Mouse (Mus musculus) forebrain, postnatal 0 days (tissue): ENCODE data around the gene Trim62. TPM values are rescaled to one million over a fixed set of nuclear protein-coding genes. Genes with fewer than 3 reads are reported as not detected.

Source experiments
- ATAC-seq: fragments of 200-750 bp; cut with Nextera tagmentation; 2 replicates; pipeline ENCODE4 v1.8.0; 2017; ENCODE audit warnings: mild to moderate bottlenecking, moderate library complexity
- DNase-seq: peaks from one replicate; pipeline ENCODE4 v3.0.0-alpha.2; 2015
- H3K27ac ChIP-seq: fragments of 300-500 bp; sonication (generic); 2 replicates; pipeline ENCODE4 v1.5.1; 2014; ENCODE audit warnings: low read depth, mild to moderate bottlenecking, antibody characterized with exemption, low read length, moderate library complexity, mixed read lengths
- H3K27me3 ChIP-seq: fragments of 300-500 bp; sonication (generic); 2 replicates; pipeline ENCODE4 v1.6.1; 2014; ENCODE audit warnings: mild to moderate bottlenecking, low read length, mixed read lengths; ENCODE audit not compliant: insufficient read depth
- H3K36me3 ChIP-seq: fragments of 300-500 bp; sonication (generic); 2 replicates; pipeline ENCODE4 v1.6.1; 2014; ENCODE audit warnings: mild to moderate bottlenecking, moderate library complexity; ENCODE audit not compliant: insufficient read depth
- H3K4me1 ChIP-seq: fragments of 300-500 bp; sonication (generic); 2 replicates; pipeline ENCODE4 v1.6.1; 2014; ENCODE audit warnings: antibody characterized with exemption; ENCODE audit not compliant: insufficient read depth
- H3K4me2 ChIP-seq: fragments of 300-500 bp; sonication (generic); 2 replicates; pipeline ENCODE4 v1.6.1; 2014; ENCODE audit warnings: low read depth, mild to moderate bottlenecking, moderate library complexity
- H3K4me3 ChIP-seq: fragments of 300-500 bp; sonication (generic); 2 replicates; pipeline ENCODE4 v1.5.1; 2014; ENCODE audit warnings: low read depth, low read length, mixed read lengths
- H3K9ac ChIP-seq: fragments of 300-500 bp; sonication (generic); 2 replicates; pipeline ENCODE4 v1.6.1; 2014; ENCODE audit warnings: mild to moderate bottlenecking
- H3K9me3 ChIP-seq: fragments of 300-500 bp; sonication (generic); 2 replicates; pipeline ENCODE4 v1.6.1; 2016; ENCODE audit warnings: low read length
- CTCF ChIP-seq: sonication (generic); IDR thresholded peaks from 2 replicates; pipeline ENCODE4 v1.5.1; 2016; ENCODE audit warnings: antibody characterized with exemption, control low read depth, low read depth
- WGBS: fragments of 180-500 bp; shearing (Covaris S2); extraction: QIAGEN DNeasy Blood & Tissue Kit; methylation state at CpG from one replicate; pipeline ENCODE4 v1.1.7; 2014; 5-methylcytosine and 5-hydroxymethylcytosine counted together
- polyA plus RNA-seq: library from polyadenylated mRNA; unstranded; fragments of >200 nt; fragmentation: Nextera tagmentation; extraction: Ambion mirVana; gene quantifications from 2 replicates; pipeline ENCODE4 v1.2.1, GENCODE M21; 2015
- total RNA-seq: library from RNA; depleted of rRNA; stranded (reverse); fragments of >200 nt; gene quantifications from 2 replicates; pipeline ENCODE4 v1.2.3, GENCODE M21; 2014

Trim62 gene
- total and polyA plus RNA-seq, 2 experiments from 2014 or later, result 15.7 to 20.4 TPM

GRCm38 (mm10) chr4:128935595-128935994 lies 52.2 kb downstream of the Trim62 start:
- no peak overlapping the region for H3K4me2 ChIP-seq
- WGBS, result 49% methylated on average over 5 of the region's 5 CpGs
- no peak overlapping the region for H3K4me3 ChIP-seq
- H3K27me3 ChIP-seq, result no peaks in the 10 kb centered on the region
- DNase-seq, result no peak
- no peak overlapping the region for H3K9ac ChIP-seq
- no peaks in the 10 kb centered on the region for H3K4me1 ChIP-seq
- no peak for ATAC-seq
- H3K27ac ChIP-seq, result no peak overlapping the region
- H3K36me3 ChIP-seq, result no peaks in the 10 kb centered on the region
- no peaks in the 10 kb centered on the region for H3K9me3 ChIP-seq
- no peak for TF ChIP-seq CTCF

- DNase-seq (no peak), ATAC-seq (no peak)
- Histone ChIP-seq H3K27me3 (no peaks in the 10 kb centered on the region), H3K36me3 (no peaks in the 10 kb centered on the region), H3K27ac (no peak overlapping the region), H3K9me3 (no peaks in the 10 kb centered on the region), H3K4me3 (no peak overlapping the region), H3K4me2 (no peak overlapping the region), H3K4me1 (no peaks in the 10 kb centered on the region), H3K9ac (no peak overlapping the region)
- WGBS, result 54% methylated on average over 3 of the region's 3 CpGs
- peak; percentile 50 for TF ChIP-seq CTCF
Measured at GRCm38 (mm10) chr4:128942346-128942745, 59.0 kb downstream of the Trim62 start.

DNA sequence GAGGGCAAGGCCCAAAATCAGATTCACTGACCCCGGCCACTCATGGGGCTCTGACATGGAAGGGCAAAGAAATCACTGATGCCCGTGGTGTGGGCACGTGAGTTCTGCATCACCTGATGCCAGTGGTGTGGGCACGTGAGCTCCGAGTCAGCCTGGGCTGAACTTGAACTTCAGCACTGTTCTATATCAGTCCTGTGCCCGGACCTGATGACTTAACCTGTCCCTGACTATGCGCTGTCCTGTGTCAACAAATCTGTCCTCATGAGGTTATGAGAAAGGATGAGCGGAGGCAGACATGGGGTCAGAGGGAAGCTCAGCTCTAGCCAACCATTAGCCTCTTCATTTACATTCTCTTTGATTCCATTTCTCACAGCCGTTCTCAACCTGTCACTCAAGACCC lies 63.4 kb downstream of the Trim62 start:
- H3K36me3 ChIP-seq, result no peaks in the 10 kb centered on the region
- no peak overlapping the region for H3K4me3 ChIP-seq
- ATAC-seq (no peak), DNase-seq (no peak)
- no peak for TF ChIP-seq CTCF
- H3K4me1 ChIP-seq, result no peaks in the 10 kb centered on the region
- no peak overlapping the region for H3K4me2 ChIP-seq
- no peak overlapping the region for H3K9ac ChIP-seq
- whole genome bisulfite sequencing, result 84% methylated on average over 9 of the region's 9 CpGs
- H3K27me3 ChIP-seq, result no peaks in the 10 kb centered on the region
- H3K9me3 ChIP-seq, result no peaks in the 10 kb centered on the region
- H3K27ac ChIP-seq, result no peak overlapping the region

DNA sequence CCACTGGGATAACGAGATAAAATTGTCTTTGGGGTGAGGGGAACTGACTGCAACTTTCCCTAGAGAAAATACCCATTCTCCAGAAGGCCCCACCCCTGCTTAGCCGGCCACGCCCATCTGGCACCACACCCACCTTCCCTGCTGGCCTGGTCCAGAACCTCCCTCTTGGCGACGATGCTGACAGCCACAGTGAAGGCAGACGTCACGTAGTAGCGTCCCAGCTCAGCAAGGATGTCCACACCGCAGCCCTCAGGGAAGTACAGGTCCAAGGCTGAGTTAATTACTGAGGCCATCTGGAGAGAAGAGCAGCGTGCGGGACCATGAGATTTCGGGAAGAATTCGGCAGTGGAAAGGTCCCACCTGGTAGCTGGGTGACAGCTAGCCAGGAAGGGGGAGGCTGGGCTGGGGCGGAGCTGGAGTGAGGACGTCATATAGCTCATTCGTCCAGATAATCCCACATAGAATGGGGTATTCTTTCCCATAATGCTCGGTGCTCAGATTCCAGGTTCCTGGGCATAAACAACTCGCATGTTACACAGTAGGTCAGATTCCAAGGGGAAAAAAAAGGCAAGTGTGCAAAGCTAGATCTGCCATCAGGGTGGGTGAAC lies 64.0 kb downstream of the Trim62 start:
- Histone ChIP-seq H3K36me3 (no peaks in the 10 kb centered on the region), H3K27ac (no peak overlapping the region), H3K27me3 (no peaks in the 10 kb centered on the region), H3K4me3 (no peak overlapping the region), H3K9me3 (no peaks in the 10 kb centered on the region), H3K4me2 (peak overlapping the region; percentile 24; the same call in 1 of the 2 replicates), H3K4me1 (no peaks in the 10 kb centered on the region), H3K9ac (peak overlapping the region; percentile 18; the same call in 1 of the 2 replicates)
- ATAC-seq, result no peak
- WGBS, result 15% methylated on average over 18 of the region's 18 CpGs
- no peak for TF ChIP-seq CTCF
- no peak for DNase-seq

- no peaks in the 10 kb centered on the region for H3K4me1 ChIP-seq
- 26% methylated on average over 6 of the region's 6 CpGs for WGBS
Measured at GRCm38 (mm10) chr4:128948137-128948674, 64.8 kb downstream of the Trim62 start.

GRCm38 (mm10) chr4:128949470-128950005 lies 66.2 kb downstream of the Trim62 start:
- H3K27ac ChIP-seq, result no peak overlapping the region
- H3K4me1 ChIP-seq, result no peaks in the 10 kb centered on the region
- WGBS, result 48% methylated on average over 15 of the region's 15 CpGs
- no peaks in the 10 kb centered on the region for H3K9me3 ChIP-seq
- DNase-seq, result no peak
- H3K9ac ChIP-seq, result no peak overlapping the region
- H3K4me2 ChIP-seq, result no peak overlapping the region
- no peaks in the 10 kb centered on the region for H3K27me3 ChIP-seq
- no peak for ATAC-seq
- TF ChIP-seq CTCF, result no peak
- no peaks in the 10 kb centered on the region for H3K36me3 ChIP-seq
- H3K4me3 ChIP-seq, result no peak overlapping the region

More at GRCm38 (mm10) chr4:128948137-128948674, 64.8 kb downstream of the Trim62 start:
- Histone ChIP-seq H3K27me3 (no peaks in the 10 kb centered on the region), H3K4me2 (no peak overlapping the region), H3K4me3 (no peak overlapping the region), H3K27ac (no peak overlapping the region), H3K9me3 (no peaks in the 10 kb centered on the region), H3K36me3 (no peaks in the 10 kb centered on the region), H3K9ac (no peak overlapping the region)
- ATAC-seq (no peak), DNase-seq (peak; percentile 41)
- TF ChIP-seq CTCF, result peak; percentile 59

GRCm38 (mm10) chr4:128950461-128950860 lies 67.1 kb downstream of the Trim62 start:
- Histone ChIP-seq H3K27me3 (no peaks in the 10 kb centered on the region), H3K27ac (no peak overlapping the region), H3K4me3 (no peak overlapping the region), H3K36me3 (no peaks in the 10 kb centered on the region), H3K4me2 (no peak overlapping the region), H3K9me3 (no peaks in the 10 kb centered on the region), H3K4me1 (no peaks in the 10 kb centered on the region), H3K9ac (no peak overlapping the region)
- no peak for DNase-seq
- no peak for TF ChIP-seq CTCF
- ATAC-seq, result 0 out of 2 replicates have a peak, but pooled peaks have one; percentile 10
- WGBS, result 52% methylated on average over 5 of the region's 5 CpGs
